Mouse (Mus musculus) ES-E14 (cell line): ENCODE results near the gene Zfand3.

Source experiments
- CHD2 ChIP-seq: IDR thresholded peaks from 2 replicates; pipeline ENCODE4 v1.6.1; 2014; ENCODE audit warnings: mild to moderate bottlenecking, low read depth, low read length, inconsistent platforms
- HCFC1 ChIP-seq: IDR thresholded peaks from 2 replicates; pipeline ENCODE4 v1.6.1; 2012; ENCODE audit warnings: low read length, inconsistent platforms, borderline replicate concordance; ENCODE audit not compliant: insufficient read depth
- MAFK ChIP-seq: IDR thresholded peaks from 2 replicates; pipeline ENCODE4 v1.6.1; 2014; ENCODE audit warnings: mild to moderate bottlenecking, low read depth, low read length, inconsistent platforms; ENCODE audit not compliant: insufficient read depth
- ZC3H11A ChIP-seq: IDR thresholded peaks from 2 replicates; pipeline ENCODE4 v1.6.1; 2012; ENCODE audit warnings: low read depth, mild to moderate bottlenecking, inconsistent platforms, low read length, borderline replicate concordance
- ZNF384 ChIP-seq: IDR thresholded peaks from 2 replicates; pipeline ENCODE4 v1.6.1; 2012; ENCODE audit warnings: low read depth, low read length, inconsistent platforms

- no peak for TF ChIP-seq ZC3H11A
- no peak for TF ChIP-seq CHD2
- no peak for TF ChIP-seq ZNF384
- no peak for TF ChIP-seq HCFC1
- no peak for TF ChIP-seq MAFK
Observed at GRCm38 (mm10) chr17:30231483-30231882, 226.9 kb downstream of the Zfand3 start.
